Mouse (Mus musculus) gastrocnemius, adult 2 months (tissue): ENCODE measurements at regions not wholly inside any gene's neighbourhood (a gene's known extent, or its start where the extent isn't known, plus 50 kb on each side); places are given as distances from the start of the nearest gene placed in this dataset.

Experiments
- DNase-seq: peaks from one replicate; pipeline ENCODE4 v3.0.0; 2022
- H3K27ac ChIP-seq: fragments of 200-600 bp; 2 replicates; pipeline ENCODE4 v1.8.1; 2022; ENCODE audit warnings: mild to moderate bottlenecking
- H3K4me3 ChIP-seq: fragments of 200-600 bp; 2 replicates; pipeline ENCODE4 v1.8.1; 2022; ENCODE audit warnings: mild to moderate bottlenecking, moderate library complexity
- CTCF ChIP-seq: fragments of 200-600 bp; IDR thresholded peaks from 2 replicates; pipeline ENCODE4 v1.8.1; 2022; ENCODE audit warnings: antibody characterized with exemption, mild to moderate bottlenecking, moderate library complexity
- intact Hi-C: fragments of 180-260 bp; cut with DNase I; formaldehyde crosslinking; loops from one replicate; pipeline ENCODE4 v1.15.1; 2025

DNA sequence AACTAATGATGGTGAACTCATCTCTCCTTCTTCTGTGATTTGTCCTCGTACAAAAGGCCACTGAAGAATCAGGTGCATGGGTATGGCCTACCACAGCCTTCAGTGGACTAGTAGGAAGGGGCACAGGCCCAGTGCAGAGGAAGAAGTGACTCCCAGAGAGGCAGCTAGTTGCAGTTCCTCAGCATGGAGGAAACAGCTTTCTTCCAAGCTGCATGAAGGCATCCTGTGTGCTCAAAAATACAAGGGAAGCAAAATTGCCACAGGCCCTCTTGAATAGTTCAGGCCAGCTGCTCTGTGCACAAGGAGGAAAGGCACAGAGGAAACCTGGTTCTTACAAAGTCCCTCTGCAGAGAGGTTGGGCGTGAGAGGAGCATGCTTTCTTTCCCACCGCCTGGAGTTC is 322.7 kb upstream of the Nrp1 start:
- DNase-seq, result no peak
- H3K27ac ChIP-seq, result no peak overlapping the region
- no peak for TF ChIP-seq CTCF
- H3K4me3 ChIP-seq, result no peak overlapping the region
- intact Hi-C loops, result no loop called here

DNA sequence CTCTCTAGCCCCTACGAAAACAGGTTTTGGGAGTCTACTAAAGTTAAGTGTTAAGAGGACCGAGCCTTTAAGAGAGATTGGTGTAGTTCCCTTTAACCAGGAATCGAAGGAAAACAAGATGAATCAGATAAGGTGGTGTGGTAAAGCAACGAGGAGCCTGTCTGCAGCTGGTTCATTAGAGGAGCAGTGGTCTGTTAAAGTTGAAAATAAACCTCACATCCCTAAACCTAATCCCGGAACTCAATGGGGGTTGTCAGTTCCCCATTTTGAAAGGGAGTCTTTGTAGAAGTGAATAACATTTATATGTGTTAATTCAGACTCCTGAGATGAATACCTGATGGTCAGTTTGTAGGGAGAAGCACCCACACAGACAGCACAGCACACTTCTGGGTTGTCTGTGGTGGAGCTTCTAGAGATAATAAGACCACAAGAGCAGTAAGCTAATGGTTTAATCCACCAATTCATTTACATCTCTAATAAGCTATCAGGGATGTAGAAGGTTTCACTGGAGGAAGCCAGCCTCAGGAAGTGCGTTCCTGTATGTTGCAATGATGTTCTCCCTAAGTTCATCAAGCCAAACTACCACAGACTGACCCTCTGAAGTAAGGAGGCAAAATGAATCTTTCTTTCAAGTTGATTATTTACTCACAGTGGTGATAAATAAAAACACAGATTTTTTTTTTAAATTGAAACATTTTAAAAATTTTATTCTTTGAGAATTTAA is 318.9 kb upstream of the Nrp1 start:
- H3K4me3 ChIP-seq, result no peak overlapping the region
- intact Hi-C loops, result no loop called here
- no peak for TF ChIP-seq CTCF
- no peak overlapping the region for H3K27ac ChIP-seq
- DNase-seq, result no peak

DNA sequence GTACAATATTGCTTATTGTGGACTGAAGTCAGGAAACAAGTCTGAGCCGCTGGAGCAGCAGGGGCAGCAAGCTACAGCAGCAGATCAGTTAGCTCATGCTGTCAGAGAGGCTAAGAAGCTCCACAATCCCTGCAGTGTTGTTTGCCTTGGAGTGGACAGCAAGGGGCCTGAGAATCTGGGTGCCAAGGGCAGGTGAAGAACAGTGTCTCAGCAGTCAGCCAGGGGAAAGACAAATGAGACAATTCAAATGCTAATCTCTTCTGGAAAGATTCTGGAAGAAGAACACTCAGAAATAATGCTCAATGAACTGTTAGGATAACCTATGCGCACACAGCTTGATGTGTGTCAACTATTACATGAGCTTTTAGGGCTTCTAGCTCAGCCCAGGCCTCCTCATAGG is 315.5 kb upstream of the Nrp1 start:
- DNase-seq, result no peak
- no peak for TF ChIP-seq CTCF
- no peak overlapping the region for H3K4me3 ChIP-seq
- H3K27ac ChIP-seq, result no peak overlapping the region
- intact Hi-C loops, result no loop called here

DNA sequence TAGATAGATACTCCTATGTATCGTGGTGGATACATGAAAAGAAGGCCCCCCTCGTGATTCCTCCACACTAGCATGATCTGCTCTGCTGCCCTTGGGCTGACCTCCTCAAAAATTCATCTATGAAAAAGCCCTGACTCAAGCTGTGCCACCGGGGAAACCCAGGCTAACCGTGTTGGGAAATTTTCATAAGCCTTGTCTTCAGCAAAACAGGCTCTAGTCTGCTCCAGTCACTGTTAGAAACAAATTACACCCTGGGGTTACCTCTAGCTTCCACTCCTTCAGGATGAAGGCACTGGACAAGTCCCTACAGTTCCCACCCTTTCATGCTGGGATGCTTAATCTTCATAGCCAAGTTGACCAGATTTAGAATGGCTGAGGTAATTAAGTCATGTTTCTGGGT is 315.0 kb upstream of the Nrp1 start:
- Histone ChIP-seq H3K27ac (no peak overlapping the region), H3K4me3 (no peak overlapping the region)
- intact Hi-C loops, result no loop called here
- TF ChIP-seq CTCF, result no peak
- DNase-seq, result no peak

DNA sequence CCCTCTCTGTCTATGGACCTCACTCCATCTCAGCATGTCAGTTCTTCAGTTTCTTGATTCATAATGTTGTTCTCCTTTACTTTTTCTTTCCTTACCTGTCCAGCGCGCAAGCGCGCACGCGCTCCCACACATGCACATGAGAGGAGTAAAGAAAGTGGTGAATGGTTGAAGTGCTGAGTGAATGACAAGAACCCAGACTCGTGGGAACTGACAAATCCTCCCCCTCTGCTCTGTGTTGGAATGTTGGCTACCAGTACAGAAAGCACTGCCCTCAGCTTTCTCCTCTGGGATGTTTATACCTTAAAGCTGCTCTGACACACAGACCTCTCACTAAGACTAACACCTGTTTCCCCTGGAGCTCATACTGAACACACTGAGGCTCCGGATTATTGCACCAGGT is 302.2 kb upstream of the Nrp1 start:
- TF ChIP-seq CTCF, result no peak
- Histone ChIP-seq H3K27ac (no peak overlapping the region), H3K4me3 (no peak overlapping the region)
- intact Hi-C loops, result no loop called here
- DNase-seq, result no peak

DNA sequence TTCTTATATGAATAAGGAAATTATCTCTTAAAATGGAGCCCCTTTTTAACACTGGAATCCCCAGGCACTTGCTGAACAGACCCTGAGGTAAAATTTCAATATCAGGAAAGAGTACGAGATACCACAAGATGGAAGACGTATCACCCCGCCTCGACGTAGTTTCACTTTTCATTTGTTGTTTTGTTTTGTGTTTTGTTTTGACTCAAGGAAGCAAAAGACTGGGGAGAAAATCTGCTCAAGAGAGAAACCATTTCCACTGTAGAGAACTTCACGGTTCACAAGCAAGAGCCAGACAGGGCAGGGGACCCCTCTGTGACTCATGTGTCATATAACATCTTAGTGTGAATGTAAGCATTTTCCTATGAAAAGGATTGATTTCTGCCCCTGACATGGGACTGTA is 300.6 kb upstream of the Nrp1 start:
- no peak for TF ChIP-seq CTCF
- peak overlapping the region; percentile 40 for H3K27ac ChIP-seq
- intact Hi-C loops, result no loop called here
- no peak for DNase-seq
- peak overlapping the region; percentile 45 for H3K4me3 ChIP-seq

DNA sequence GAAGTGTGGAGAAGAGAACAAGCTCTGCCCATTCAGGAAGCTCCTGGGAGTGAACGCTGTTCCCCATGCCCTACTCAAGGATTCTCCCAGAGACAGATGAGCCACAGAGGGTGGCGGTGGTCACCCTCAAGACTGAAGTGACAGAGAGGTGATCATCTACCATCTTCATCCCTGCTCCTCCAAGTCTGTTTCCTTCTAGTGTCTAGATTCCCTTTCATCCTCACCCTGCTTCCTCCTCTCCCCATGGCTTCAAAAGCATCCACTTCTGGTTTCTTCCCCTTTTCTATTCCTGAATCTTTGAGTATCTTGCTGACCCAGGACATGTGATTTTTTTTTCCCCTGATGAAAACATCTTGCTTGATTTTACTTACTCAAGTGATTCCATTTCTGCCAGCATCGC is 298.6 kb upstream of the Nrp1 start:
- no peak for TF ChIP-seq CTCF
- intact Hi-C loops, result no loop called here
- no peak overlapping the region for H3K27ac ChIP-seq

DNA sequence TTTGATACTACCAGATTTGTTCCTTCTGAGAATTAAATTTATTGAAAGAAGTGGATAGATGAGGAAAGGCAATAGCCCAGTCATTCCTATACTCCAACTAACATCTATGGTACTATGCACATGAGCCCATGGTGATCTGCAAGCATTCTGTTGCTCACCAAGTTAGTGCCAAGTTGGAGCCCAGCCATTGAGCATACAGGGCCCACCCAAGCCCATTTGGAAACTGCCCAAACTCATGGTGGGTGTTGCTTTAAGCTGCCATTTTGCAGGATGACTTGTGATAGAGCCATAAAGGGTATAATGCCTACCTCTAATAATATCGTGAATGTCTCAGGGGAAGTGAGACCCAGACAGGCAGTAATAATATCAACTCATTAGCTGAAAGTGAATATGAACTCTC is 294.2 kb upstream of the Nrp1 start:
- no peak for DNase-seq
- intact Hi-C loops, result no loop called here
- no peak overlapping the region for H3K27ac ChIP-seq
- no peak for TF ChIP-seq CTCF
- H3K4me3 ChIP-seq, result no peak overlapping the region

More for the DNA sequence above, 298.6 kb upstream of the Nrp1 start:
- DNase-seq, result no peak
- no peak overlapping the region for H3K4me3 ChIP-seq

DNA sequence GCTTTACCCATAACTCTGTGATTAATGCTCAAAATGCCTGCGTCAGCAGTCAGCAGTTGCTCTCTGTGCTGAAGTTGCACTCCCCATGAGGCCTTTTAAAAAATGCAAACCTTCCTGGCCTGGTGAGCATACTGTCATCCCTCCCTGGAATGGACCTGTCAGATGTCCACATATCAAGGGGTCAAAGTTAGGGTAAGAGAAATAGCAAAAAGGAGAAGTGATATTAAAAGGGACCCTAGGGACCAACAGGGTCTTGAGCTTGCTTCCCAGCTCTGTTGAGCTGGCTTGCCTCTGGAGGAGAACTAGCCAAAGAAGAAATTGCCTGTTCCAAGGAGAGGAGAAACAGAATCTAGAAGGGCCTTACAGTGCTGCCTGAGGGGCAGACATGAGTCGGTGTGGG is 293.3 kb upstream of the Nrp1 start:
- Histone ChIP-seq H3K27ac (no peak overlapping the region), H3K4me3 (no peak overlapping the region)
- intact Hi-C loops, result no loop called here
- TF ChIP-seq CTCF, result no peak
- DNase-seq, result no peak

DNA sequence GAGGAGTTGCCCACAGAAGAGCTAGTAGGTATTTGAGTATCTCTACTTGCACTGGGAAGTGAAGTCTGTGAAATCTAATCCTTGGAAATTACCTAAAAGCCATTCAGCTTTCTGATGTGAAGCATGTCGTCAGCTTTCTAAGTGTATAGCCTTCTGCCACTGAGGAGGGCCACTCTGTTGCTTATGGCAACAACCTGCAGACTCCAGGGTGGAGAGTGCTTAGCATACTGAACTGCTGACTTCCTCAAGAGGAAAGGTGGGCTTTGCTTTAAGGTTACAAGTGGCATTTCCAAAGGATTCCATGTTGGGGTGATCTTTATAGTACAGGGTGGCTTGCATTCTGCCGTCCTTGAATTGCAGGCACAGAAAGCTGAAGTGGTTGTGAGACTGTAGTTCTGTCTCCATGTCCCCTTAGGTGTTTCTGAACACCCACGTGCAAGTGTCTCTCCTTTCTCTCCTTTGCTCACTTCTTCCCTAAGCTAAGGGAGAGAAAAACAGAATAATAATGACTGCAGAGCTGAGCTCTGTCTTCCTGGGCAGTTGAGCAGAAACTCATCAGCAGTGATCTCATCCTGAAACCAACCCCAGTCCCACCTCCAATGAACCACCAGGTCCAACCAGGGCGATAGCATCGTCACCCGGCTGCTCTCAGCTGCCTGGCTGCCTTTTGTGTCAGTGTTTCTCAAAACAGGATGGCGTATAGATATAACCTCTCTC is 292.3 kb upstream of the Nrp1 start:
- H3K27ac ChIP-seq, result no peak overlapping the region
- no peak overlapping the region for H3K4me3 ChIP-seq
- no peak for TF ChIP-seq CTCF
- intact Hi-C loops, result no loop called here
- peak; percentile 28 for DNase-seq

DNA sequence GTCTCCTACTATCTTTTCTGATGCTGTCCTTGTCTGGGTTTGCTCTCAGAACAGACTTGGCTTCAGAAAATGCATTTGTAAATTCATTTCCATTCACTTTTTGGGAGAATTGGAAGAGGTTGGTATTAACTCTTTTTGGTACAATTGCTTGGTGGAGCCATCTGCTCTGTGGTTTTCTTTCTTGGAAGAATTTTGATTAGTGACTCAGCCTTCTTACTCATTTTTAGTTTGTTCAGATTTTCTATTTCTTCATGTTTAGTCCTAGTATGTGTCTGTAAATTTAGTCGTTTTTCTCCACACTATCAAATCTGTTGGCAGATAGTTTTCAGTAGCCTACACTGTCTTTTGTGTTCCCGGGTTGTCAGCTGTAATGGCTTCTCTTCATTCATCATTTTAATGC is 288.7 kb upstream of the Nrp1 start:
- DNase-seq, result no peak
- intact Hi-C loops, result no loop called here
- H3K27ac ChIP-seq, result no peak overlapping the region
- no peak overlapping the region for H3K4me3 ChIP-seq
- no peak for TF ChIP-seq CTCF

DNA sequence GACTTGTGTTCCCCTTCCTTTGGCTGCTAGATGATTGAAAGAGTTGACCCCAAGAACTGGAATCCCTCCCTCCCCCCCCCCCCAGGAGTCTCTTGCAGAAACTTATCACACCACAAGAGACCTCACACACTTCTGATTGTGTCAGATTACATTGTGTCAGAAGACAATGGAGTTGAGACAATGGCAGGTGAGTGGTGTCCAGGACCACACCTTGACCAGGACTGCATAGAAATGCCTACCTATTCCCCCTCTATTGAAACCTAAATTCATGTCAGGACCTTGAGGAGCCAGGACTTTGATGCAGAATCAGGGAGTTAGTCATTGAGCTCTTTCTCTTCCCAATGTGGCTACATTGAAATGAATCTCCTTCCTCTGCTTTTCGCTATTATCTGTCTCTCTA is 282.8 kb upstream of the Nrp1 start:
- TF ChIP-seq CTCF, result no peak
- Histone ChIP-seq H3K4me3 (no peak overlapping the region), H3K27ac (no peak overlapping the region)
- intact Hi-C loops, result no loop called here
- DNase-seq, result no peak

DNA sequence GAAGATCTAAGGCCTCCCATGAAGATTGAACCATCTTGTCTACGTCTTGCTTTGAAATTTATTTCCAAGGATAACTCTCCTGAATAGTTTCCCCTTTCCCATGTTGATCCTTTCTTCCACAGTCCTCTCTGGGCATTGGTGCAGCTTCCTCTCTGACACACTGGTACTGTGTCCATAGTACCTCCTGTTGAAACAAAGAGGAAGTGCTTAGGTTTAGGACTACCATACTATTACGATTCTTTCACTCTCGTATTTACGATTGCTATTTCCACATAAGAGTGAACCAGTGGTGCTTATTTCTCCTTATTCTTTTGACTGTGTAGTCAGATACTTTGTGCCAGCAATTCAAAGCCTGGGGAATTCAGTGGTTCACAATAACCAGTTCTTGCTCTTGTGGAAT is 282.2 kb upstream of the Nrp1 start:
- intact Hi-C loops, result no loop called here
- no peak overlapping the region for H3K4me3 ChIP-seq
- no peak overlapping the region for H3K27ac ChIP-seq
- no peak for DNase-seq
- no peak for TF ChIP-seq CTCF

DNA sequence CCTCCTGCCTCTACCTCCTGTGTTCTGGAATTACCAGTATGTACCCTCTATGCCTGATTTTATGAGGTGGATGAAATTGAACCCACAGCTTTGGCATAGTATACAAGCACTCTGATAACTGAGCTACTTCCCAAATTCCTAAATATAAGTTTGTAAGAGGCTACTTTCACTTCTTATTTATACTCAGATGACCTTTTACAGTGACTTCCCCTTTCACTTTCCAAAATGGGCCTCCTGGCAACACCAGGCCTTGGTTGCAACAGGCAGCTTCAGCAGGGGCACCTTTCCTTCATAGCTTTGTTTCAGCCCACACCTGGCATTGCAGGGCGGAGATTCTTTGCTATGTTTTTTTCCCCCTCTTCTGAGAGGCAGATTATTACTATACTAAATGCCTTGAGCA is 279.7 kb upstream of the Nrp1 start:
- Histone ChIP-seq H3K4me3 (no peak overlapping the region), H3K27ac (peak overlapping the region; percentile 17; the same call in 1 of the 2 replicates)
- DNase-seq, result no peak
- no peak for TF ChIP-seq CTCF
- intact Hi-C loops, result no loop called here
